Mouse (Mus musculus) lung, adult 2 months (tissue): ENCODE results near the gene Cacna1a. TPM values are rescaled to one million over a fixed set of nuclear protein-coding genes. Genes with fewer than 3 reads are reported as not detected.
"Not testable (repeated sequence)": the region's sequence is repeated elsewhere in the genome, so short reads cannot be mapped to it uniquely, and the experiment has no call there.

Experiments
- DNase-seq: peaks from one replicate; pipeline ENCODE4 v3.0.0; 2022
- H3K4me1 ChIP-seq: fragments of 200-500 bp; 2 replicates; pipeline ENCODE4 v1.6.1; 2011; ENCODE audit warnings: low read length; ENCODE audit not compliant: control insufficient read depth, insufficient read depth
- H3K4me3 ChIP-seq: fragments of 200-500 bp; replicated peaks from 2 replicates; pipeline ENCODE3; 2011; ENCODE audit warnings: low read depth, mild to moderate bottlenecking, control low read depth, low read length; ENCODE audit errors: extremely low read depth
- CTCF ChIP-seq: fragments of 200-500 bp; IDR thresholded peaks from 2 replicates; pipeline ENCODE4 v1.5.1; 2011; ENCODE audit warnings: mild to moderate bottlenecking, low read length, control low read depth; ENCODE audit not compliant: insufficient read depth
- POLR2A ChIP-seq: fragments of 200-500 bp; IDR thresholded peaks from 2 replicates; pipeline ENCODE4 v1.6.1; 2011; ENCODE audit warnings: low read depth, mild to moderate bottlenecking, control low read depth, low read length, borderline replicate concordance; ENCODE audit errors: extremely low read depth
- WGBS: fragments of 180-500 bp; shearing (Covaris S2); methylation state at CpG from one replicate; pipeline ENCODE4 v1.1.7; 2018; 5-methylcytosine and 5-hydroxymethylcytosine counted together
- polyA plus RNA-seq: library from polyadenylated mRNA; depleted of rRNA; stranded (reverse); fragments of >200 nt; gene quantifications from 2 replicates; pipeline ENCODE4 v1.2.3, GENCODE M21; 2012

Gene Cacna1a
- polyA plus RNA-seq, 1 experiment, result 13.3 TPM

DNA sequence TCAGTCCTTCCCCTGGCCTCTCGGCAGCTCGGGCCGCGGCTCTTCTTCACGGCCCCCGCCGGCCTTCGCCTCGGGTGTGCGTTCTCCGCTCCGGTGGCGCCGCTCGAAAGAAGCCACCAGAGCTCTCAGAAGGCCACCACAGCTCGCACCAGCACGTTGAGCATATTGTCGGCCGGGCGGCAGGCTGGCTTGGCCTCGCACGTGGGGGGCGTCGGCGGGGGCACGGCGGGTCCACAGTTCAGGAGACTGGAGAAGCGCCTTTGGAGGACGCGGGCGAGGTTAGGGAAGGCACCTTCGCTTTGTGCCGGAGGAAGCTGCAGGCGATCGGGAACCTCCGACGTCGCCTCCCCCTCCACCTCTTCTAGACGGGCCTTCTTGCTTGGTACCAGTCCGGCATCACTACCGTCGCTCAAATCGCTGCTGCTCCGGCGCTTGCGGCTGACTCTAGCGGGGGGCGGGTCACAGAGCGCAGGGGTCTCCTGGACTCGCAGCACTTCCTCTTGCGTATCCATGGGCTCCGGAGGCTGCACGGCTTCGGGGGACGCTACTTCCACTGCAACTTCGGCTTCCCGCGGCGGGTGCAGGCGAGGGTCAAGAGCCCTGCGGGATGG is 273.8 kb downstream of the Cacna1a start:
- under 1% methylated on average over 61 of the region's 61 CpGs for WGBS
- H3K4me3 ChIP-seq, result peak overlapping the region; percentile 98
- no peak for DNase-seq
- peaks cover 13% of the 10 kb centered on the region for H3K4me1 ChIP-seq
- no peak for TF ChIP-seq CTCF
- peak; percentile 63 for TF ChIP-seq POLR2A

DNA sequence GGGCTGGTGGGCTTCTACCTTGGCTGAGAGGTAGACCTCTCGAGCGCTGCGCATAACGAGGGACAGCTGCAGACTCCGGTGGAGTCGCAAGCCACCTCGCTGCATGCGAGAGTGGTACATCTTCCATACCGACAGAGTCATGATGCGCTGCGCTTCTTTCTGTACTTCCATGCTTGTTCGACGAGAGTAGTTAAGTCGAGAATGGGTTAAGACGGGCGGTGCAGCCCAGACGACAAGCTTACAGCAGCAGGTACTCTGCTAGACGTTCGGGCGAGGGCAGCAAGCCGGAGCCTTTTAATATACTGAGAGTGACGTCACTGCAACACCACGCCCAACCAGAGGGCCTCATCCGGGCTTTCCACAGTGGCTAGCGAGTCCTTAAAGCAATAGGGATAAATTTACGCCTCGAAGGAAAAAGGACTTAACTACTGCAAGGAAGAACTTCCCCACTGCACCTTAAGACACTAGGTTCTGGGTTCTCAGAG is 274.4 kb downstream of the Cacna1a start, which contains the start of gene Ier2:
Ier2 (minus strand) TSS at position 272 of the 485 bp plus-strand sequence.
- under 1% methylated on average over 27 of the region's 27 CpGs for WGBS
- TF ChIP-seq CTCF, result no peak
- peak; percentile 100 for TF ChIP-seq POLR2A
- peak; percentile 95 for DNase-seq

GRCm38 (mm10) chr8:84663483-84664327 is 275.5 kb downstream of the Cacna1a start:
- WGBS, result 2% methylated on average over 43 of the region's 43 CpGs
- H3K4me1 ChIP-seq, result peaks cover 11% of the 10 kb centered on the region
- peak overlapping the region; percentile 74 for H3K4me3 ChIP-seq
- peak; percentile 96 for DNase-seq
- TF ChIP-seq POLR2A, result peak; percentile 90; the same call in 1 of the 2 replicates
- no peak for TF ChIP-seq CTCF

More for the DNA sequence above, 274.4 kb downstream of the Cacna1a start, which contains the start of gene Ier2:
- H3K4me1 ChIP-seq, result peaks cover 11% of the 10 kb centered on the region
- H3K4me3 ChIP-seq, result peak within 1 kb of the TSS; percentile 98

- TF ChIP-seq CTCF (0 out of 2 replicates have a peak, but pooled peaks have one; percentile 11), POLR2A (peak; percentile 58; the same call in 1 of the 2 replicates)
- Histone ChIP-seq H3K4me3 (peak overlapping the region; percentile 74), H3K4me1 (peaks cover 5% of the 10 kb centered on the region)
- WGBS, result under 1% methylated on average over 29 of the region's 29 CpGs
- DNase-seq, result peak; percentile 80
Measured at GRCm38 (mm10) chr8:84664566-84665384, 276.5 kb downstream of the Cacna1a start.

GRCm38 (mm10) chr8:84665385-84665893 is 277.2 kb downstream of the Cacna1a start:
- WGBS, result 2% methylated on average over 14 of the region's 14 CpGs
- Histone ChIP-seq H3K4me3 (peak overlapping the region; percentile 74), H3K4me1 (peaks cover 4% of the 10 kb centered on the region)
- TF ChIP-seq CTCF, result no peak
- TF ChIP-seq POLR2A, result no peak
- DNase-seq, result no peak

- Histone ChIP-seq H3K4me1 (peaks cover 4% of the 10 kb centered on the region), H3K4me3 (no peak overlapping the region)
- WGBS, result 48% methylated on average over 1 of the region's 1 CpGs
- TF ChIP-seq POLR2A, result no peak
- no peak for TF ChIP-seq CTCF
- no peak for DNase-seq
Measured at GRCm38 (mm10) chr8:84668081-84668480, 279.8 kb downstream of the Cacna1a start.

DNA sequence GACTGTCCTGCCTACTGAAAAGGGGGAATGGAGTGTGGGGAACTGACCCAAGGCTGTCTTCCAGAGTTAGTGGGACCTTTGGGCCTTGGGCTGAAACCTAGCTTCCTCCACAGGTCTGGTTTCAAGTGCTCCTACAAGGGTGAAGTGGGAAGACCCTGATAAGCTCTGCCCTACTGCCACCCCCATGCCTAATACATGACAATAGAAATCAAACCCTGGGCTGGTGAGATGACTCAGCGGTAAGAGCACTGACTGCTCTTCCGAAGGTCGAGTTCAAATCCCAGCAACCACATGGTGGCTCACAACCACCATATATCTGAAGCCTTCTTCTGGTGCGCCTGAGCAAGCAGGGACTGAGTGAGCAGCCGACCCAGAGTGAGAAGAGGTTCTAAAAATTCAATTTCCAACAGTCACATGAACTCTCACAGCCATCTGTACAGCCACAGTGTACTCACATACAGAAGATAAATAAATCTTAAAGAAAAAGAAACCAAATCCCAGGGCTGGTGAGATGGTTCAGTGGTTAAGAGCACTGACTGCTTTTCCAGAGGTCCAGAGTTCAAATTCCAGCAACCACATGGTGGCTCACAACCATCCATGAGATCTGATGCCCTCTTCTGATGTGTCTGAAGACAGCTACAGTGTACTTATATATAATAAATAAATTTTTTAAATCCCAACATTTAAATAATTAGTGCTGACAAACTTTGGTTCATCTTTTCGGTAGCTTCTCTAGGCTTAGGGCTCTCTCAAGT is 280.7 kb downstream of the Cacna1a start:
- peaks cover 4% of the 10 kb centered on the region for H3K4me1 ChIP-seq
- no peak for DNase-seq
- H3K4me3 ChIP-seq, result no peak overlapping the region
- TF ChIP-seq CTCF (no peak), POLR2A (no peak)
- 77% methylated on average over 6 of the region's 6 CpGs for WGBS

- not testable (repeated sequence) for H3K4me3 ChIP-seq, H3K4me1 ChIP-seq, DNase-seq
- 75% methylated on average over 5 of the region's 5 CpGs for WGBS
Measured at GRCm38 (mm10) chr8:84670295-84671006, 282.2 kb downstream of the Cacna1a start.
